Mouse (Mus musculus) embryo, embryonic 9.5 days (tissue): Measurements from ENCODE around the gene Egln3.

Source experiments
- DNase-seq: peaks from one replicate; pipeline ENCODE4 v3.0.0-alpha.2; 2017; ENCODE audit errors: extremely low spot score

Egln3 gene

DNA sequence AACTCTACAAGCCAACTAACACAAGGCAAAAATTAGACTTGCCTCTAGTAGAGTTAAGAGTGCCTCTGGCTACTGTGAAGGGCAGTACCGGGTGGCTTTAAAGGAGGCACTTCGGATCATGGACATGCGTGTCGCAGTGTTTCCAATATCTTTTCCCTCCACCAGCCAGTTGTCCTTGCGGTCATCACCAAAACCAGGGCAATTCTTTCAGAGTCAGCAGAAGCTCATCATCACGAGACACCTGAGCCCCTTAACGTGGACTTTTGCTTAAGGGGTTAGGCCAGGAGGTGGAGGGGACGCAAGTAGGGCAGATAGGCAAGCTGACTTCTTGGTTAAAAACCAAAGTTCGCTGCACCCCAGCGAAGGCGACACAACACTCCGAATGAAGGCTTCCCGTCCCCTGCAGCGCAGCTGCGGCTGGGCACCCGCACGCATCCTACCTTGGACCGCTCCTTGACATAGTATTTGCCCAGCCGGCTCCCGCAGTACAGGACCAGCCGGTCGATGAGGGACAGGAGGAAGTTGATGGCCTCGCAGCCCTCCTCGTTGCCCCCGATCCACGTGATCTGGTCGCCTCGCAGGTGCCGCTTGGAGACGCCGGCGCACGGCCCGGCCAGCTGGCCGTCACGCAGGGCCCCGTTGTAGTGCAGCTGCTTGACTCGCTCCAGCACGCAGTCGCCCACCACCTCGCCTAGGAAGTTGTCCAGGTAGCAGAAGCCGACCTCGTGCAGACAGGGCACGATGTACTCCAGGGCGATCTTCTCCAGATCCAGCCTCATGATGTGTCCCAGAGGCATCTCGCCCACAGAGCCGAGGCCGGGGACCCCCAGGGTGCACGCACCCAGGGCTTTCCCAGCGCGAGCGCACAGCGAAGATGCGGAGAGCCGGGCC is 650 bp downstream of the Egln3 start:
- no peak for DNase-seq

DNA sequence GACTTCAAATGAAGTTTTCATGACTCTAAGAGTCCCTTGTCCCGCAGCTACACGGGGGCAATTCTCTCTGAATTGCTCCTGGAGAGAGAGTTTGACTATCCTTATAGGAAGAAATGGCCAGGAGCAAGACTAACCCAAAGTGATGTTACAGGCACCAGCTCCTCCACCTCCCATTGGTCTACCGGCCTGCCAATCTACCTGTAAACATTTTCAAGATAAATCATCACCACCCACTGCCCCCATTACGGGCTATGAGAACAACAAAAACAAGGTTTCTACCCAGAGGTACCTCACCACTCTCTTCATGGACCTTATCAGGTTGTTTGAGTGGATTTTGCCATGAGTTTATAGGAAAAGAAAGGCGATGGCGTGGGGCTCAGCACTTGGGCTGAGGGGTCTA is 1.4 kb downstream of the Egln3 start:
- no peak for DNase-seq

DNA sequence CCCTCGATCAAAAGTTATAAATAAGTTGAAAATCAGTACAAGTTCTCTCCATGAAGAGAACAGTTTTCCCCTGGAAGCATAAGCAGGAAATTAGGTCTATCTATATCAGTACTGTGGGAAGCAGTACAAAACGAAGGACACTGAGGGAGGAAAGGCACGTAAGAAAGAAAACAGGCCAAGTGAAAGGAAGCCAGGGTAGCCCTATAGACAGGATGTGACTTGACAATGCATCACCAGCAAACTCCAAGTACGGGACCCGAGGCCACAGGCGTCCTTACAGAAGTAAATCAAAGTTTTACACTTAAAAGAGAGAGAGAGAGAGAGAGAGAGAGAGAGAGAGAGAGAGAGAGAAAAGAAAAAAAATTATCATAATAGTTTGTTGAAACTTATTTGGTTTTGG is 2.8 kb downstream of the Egln3 start:
- no peak for DNase-seq

DNA sequence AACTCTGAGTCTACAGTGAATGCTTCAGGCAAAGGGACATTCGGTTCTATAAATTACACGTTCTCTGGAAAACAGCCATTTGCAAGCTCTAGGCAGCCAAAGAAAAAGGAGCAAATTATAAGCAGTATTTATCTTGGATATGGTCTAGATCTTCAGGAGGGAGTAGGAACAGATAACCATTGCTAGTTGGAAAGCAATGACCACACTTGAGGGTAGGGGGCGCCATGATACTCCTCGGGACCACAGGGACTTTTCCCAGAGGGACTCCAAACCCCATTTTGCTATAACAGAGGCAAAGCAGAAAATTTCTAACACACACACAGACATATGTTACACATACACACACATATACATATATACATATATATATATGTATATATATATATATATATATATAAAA is 3.5 kb downstream of the Egln3 start:
- no peak for DNase-seq

DNA sequence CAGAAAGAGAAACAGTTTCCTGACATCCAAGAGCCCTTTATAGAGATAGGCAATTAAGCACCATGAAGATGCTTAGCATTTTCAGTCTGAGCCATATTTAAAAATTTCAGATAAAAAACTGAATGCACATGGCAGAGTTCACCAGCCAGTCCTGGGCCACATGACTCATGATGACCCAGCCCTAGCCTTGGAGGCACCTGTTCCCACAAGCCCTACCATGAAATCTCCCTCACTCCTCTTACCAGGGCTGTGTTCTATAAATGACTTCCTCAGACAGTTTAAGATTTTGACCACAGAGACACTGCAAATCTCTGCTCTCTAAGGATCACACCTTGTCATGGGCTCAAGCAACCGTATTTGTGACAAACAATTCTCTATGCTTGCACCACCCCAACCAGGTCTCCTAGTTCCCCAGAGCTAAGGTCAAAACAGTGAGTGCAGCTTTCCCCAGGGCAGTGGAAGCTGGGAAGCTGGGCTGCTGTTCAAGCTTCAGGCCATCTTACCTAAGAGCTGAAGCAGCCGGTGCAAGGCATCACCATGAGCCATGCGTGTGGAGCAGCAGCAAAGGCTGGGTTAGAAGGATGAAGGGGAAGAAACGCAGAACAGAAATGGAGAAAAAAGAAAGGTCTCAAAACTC is 5.3 kb downstream of the Egln3 start:
- no peak for DNase-seq

DNA sequence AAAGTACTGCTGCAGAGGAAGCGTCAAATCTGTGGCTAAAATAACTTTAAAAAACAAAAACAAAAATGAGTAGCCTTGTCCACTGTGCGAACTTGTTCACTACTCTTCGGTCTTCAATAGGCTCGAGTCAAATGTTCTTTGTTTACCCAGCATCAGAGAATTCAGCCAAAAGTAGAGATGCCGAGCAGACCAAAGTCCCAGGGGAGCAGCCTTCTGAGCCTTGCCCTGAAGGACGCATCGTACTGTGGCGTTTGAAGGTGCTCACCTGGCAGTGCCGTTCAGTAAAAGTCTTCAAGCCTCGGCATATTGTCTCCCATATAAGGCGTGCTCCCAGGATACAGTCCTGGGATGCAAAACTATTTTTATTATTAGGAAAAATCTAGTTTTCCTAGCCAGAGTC is 5.8 kb downstream of the Egln3 start:
- no peak for DNase-seq

DNA sequence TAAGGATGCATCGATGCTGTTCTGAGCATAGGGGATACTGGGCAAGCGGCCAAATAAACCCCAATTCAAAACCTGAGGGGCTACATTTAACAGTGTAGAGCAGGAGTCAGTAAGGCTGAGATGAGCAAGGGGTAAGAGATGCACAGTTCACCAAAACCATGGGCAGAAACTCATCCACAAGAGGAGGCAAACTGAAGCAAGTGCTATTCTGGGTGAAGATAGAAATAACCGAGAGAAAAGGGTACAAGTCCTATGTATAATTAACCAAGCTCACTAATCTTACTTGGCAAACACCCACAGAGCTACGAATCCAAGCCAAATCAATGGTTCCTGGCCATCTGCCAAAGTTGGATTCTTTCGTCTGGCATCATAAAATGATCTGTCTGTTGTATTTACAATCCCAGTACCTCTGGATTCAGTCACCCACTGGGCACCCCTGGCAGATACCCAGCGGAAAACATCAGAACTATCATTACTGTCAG is 6.3 kb downstream of the Egln3 start:
- DNase-seq, result no peak

DNA sequence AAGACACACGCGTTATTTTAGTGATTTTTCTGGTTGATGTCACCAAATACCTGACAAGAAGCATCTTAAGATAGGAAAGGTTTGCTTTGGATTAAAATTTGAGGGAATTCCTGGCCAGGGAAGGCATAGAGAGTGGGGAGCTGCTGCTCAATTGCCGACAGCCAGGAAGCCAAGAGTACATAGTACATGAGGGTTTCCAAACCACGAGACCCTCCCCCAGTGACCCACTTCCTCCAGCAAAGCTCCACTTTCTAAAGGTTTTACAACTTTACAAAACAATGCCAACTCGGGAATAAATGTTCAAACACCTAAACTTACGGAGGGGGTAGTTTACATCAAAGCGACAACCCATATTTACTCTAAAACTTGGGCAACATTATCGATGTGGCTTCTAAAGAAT is 6.8 kb downstream of the Egln3 start:
- no peak for DNase-seq

DNA sequence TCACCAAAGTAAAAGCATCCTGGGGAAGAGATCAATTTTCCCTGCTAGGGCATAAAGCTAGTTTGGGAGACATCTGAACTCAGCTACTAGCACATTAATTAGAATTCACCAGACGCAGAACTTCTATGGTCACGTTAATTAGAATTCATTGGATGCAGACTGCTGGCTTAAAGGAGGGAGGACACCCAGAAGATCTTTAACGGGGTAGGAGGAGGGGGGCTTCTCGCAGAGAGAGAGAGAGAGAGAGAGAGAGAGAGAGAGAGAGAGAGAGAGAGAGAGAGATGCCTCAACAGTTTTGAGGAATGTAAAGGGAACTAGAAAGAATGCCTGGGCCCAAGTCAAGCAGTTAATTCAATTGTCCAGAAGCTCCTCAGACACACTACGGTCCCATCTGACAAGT is 9.5 kb downstream of the Egln3 start:
- DNase-seq, result no peak

DNA sequence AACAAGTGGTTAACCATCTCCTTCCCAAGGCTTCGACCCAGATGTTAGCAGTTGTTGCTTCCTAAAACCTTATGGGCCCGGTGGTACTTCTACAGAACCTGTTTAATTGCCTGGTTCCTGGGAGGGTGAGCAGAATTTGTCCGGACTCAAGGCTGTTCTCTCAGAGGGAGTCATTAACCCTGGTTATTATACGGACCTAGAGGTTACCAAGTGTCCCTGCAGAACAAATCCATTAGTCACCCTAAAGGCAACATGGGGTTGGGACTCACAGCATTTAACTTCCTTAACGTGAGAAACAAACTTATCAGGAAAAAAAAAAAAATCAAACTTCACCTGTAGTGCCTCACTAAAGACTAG is 11.4 kb downstream of the Egln3 start:
- DNase-seq, result no peak

DNA sequence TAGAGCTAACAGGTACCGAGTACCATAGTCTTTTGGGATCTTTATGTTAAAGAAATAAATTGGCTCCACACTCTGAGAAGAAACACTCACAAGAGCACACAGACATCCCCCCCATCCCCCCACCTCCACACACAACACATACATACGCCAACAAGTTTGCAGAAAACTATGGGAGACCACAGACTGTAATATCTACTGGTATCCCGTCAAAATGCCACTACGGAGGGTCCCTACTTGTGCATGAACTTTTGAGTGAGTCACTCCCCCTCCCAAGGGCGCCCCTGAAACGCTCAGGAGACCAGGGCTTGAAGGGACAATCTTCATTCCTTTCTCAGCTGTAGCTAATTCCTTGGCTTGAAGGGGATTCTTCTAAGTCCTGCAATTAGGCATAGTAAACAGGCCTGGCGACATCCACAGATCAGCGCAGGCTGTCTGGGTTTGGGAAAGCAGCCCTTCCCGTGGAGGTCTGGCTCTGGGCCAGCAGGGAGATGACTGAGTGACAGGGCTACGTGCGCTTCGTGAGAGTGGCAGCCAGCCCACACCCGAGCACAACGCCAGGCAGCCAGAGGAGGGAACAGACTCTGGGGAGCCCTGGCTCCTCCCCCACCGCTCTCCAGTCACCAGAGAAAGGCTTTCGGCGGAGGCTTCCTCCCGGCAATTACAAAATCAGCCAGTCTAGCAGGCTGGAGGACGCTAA is 11.9 kb downstream of the Egln3 start:
- peak; percentile 88 for DNase-seq

DNA sequence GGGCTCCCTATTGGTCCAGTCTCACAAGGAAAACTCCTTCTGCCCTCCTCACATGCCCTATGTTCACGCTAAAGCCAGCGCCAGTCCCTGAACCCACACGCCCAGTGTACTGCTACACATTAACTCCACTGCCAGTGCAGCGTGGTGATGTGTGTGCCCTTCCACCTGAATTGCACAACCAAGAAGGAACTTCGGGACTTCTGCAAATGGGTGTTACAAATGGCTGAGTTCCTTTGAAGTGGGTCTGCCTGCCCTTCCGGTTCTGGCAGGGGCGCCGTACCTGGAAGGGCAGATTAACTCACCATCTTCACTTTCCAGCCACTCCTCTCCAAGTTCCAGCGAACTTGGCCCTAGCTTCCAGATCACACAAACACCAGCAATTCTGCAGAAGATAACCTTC is 12.5 kb downstream of the Egln3 start:
- DNase-seq, result no peak

DNA sequence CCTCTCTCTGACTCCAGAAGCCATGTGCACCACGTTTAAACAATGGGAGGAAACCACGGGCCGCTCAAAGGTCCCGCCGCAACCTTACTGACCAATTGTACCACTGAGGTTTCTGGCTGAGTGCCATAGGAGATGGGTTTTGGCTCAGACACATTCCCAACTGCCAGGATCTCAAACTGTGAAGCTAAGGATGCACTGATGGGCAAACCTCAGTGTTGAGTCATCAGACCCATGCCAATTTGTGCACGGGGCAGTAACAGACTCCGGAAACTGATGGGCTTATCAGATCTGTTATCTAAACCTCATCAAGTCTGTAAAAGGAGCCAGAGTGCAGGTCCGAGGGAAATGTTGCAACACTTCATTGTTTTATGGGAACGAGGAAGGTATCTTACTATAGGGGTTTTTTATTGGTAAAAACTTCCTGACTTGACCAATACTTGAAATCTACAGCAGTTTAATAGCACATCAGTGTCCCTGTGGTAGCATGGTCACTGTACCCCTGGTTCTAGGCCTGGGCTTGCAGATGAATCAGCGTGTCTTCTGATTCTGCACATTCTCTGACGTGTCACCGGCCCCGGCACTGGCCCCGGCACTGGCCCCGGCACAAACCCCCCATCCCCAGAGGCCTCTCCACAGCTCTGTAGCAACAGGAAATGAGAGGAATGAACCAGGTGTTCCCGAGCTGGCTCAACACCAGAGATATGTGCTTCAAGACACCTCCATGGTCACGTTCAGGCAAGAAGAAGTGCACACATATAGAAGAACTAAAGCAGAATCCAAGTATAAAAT is 15.7 kb downstream of the Egln3 start:
- DNase-seq, result no peak

DNA sequence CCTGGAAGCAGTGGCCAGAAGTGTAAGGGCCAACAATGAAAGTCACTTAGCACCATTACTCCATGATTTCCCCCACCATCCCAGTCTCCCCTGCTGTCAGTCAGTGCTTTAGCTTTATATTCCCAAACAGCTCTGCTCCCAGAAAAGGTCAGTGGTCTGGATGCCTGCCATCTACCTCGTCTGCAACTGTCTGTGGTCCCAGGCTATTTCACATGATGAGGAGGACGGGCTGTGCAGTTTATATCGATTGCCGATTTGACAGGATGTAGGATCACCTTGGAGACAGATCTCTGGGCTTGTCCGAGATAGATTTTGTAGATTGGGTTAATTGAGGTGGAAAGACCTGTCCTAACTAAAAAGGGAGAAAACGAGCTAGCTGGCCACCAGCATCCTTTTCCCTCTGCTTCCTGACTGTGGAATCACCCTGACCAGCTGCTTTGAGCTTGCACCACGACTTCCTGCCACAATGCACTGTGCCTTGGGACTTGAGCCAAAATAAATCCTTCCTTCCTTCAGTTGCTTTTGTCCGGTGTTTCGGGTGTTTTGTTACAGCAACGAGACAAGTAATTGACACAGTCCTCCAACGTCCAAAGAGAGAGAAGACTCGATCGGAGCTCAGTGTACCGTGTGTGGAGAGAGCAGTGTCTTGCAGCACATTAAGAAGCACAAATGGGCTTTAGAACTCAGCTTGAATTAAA is 16.6 kb downstream of the Egln3 start:
- no peak for DNase-seq

DNA sequence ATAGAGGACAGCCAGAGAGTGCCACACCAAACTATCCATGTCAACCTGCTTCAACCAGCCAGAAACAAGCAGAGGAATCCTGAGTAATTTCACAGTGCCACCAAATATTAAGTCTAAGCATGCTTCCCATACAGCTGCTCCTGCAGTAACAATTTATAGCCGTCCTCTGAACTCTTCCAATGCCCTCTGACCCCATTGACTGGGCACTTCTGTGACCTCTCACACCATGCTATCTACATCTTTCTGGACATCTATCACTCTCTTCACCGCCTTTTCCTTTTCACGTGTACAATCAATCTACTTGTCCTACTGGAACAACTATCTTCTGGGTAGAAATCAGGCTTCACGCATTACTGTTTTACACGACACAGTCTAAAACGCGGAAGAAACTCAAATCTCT is 19.4 kb downstream of the Egln3 start:
- no peak for DNase-seq

DNA sequence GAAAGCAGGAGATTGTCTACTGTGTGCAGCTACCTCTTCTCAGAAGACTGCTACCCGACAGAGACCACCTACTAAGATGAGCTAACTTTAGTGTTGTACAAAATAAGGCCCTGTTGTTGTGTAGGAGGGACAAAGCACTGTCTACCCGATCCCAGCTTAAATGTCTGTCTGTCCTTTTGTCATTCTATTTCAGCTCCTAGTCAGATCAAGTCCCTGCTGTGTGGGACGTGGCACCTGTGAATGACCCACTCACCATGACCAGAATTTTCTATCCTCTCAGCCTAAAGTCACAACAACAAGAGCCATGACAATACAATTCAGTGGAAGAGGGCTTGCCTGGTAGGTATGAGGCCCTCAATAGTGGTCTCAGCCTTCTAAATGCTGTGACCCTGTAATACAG is 25.3 kb downstream of the Egln3 start:
- DNase-seq, result no peak

DNA sequence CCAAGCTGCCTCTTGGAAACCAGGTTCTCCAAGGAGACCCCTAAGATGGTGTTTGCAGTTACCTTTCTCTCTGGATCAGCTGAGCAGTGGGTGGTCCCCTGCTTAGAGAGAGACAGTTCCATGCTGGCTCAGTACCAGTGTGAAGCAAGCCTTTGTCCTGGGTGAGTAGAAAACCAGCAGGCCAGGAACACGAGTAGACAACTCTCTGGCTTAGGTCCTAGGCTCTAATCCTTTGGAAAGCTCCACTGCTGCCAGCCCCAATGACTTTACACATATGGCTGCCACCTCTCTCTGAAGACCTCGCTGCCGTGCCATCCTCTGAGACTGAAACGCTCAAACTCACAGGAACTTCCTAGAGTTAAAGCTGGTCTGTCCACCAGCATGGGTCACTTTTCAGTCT is 34.9 kb downstream of the Egln3 start:
- DNase-seq, result no peak

DNA sequence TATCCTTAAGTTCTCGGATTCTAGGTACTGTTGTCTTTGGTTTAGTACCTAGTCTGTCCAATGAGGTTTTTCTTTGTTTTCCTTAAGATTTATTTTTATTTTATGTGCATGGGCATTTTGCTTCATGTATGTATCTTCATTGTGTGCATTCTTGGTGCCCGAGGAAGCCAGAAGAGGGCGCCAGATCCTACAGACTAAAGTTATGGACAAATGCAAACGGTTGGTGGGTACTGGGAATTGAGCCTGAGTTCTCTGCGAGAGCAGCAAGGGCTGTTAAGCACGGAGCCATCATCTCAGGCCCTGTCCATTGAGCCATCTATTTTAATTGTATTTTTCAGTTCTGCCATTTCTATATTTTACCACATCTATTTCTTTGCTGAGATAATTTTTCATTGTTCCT is 35.9 kb downstream of the Egln3 start:
- DNase-seq, result no peak

DNA sequence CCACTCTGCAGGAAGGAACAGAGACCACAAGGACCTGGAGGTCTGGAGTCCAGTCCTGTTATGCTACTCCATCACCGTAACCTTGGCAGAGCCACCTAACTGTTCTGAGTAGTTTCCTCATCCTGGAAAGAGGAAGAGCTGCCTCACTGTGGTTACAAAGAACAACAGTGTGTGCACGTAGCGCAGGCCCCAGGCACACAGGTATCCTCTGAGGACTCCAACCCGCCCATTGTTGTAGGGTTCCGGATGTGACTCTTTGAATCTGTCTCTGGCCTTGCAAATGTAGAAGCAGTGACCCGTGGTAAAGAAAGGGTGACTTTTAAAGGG is 39.0 kb downstream of the Egln3 start:
- no peak for DNase-seq

DNA sequence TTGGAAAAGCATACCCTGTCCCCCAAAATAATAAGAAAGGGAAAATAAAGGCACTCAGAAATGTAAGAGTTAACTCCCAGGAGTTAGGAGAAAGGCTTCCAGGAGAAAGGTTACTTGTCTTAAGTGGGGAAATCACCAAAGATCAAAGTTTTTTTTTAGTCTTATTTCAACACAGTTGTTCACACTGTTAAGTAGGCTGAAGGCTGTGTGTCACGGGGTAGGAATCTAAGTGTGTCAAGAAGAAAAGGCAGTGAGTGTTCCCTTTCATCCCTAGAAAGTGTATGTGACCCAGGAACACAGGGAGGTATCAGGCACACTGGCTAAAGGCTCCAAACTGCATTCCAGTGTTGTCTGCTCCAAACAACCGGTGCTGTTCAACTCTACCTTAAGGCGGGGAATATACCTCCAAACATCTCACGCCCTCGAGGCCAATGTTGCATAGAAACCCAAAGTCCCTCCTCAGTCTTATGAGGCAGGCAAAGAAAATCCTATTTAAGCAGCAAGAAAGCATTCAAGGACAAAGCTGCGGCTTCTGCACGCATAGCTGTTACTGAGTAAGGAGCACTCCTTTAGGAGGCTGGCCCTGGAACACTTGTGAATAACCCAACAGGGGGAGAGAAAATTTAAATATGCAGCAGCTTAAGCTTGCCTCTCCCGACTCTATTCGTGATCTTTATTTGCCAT is 39.5 kb downstream of the Egln3 start:
- DNase-seq, result no peak

DNA sequence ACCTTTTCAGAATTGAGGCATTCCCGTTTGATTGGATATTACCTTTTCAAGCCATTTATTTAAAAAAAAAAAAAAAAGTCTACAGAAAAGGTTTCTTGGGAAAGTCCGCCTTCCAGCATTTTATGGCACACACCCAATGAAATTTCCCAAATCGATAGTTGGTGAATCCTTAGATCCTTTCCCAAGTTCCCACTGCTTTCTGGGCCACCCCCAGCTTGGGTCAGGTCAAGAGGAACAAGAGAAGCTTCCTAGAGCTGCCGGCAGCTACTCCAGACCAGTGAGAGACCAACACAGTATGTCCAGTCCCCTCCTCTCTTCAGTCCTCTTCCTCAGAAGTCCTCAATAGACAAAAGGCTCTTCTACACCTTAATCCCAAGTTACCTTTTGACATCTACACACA is 40.5 kb downstream of the Egln3 start:
- DNase-seq, result no peak
